Mouse (Mus musculus) midbrain, embryonic 10.5 days (tissue): ENCODE data around the gene Stom. TPM values are rescaled to one million over a fixed set of nuclear protein-coding genes. Genes with fewer than 3 reads are reported as not detected.

Experiments
- DNase-seq: peaks from one replicate; pipeline ENCODE4 v3.0.0-alpha.2; 2017; ENCODE audit warnings: low spot score
- H3K27ac ChIP-seq: fragments of 300-500 bp; sonication (generic); replicated peaks from 2 replicates; pipeline ENCODE4 v1.5.1; 2016; ENCODE audit warnings: mild to moderate bottlenecking
- H3K27me3 ChIP-seq: fragments of 300-500 bp; sonication (generic); 2 replicates; pipeline ENCODE4 v1.6.1; 2016; ENCODE audit warnings: low read depth, mild to moderate bottlenecking; ENCODE audit not compliant: poor library complexity, severe bottlenecking
- H3K36me3 ChIP-seq: fragments of 300-500 bp; sonication (generic); 2 replicates; pipeline ENCODE4 v1.6.1; 2016; ENCODE audit warnings: mild to moderate bottlenecking, moderate library complexity
- H3K4me1 ChIP-seq: fragments of 300-500 bp; sonication (generic); 2 replicates; pipeline ENCODE4 v1.6.1; 2016
- H3K4me3 ChIP-seq: fragments of 300-500 bp; sonication (generic); 2 replicates; pipeline ENCODE4 v1.5.1; 2016; ENCODE audit warnings: mild to moderate bottlenecking, moderate library complexity
- H3K9me3 ChIP-seq: fragments of 300-500 bp; sonication (generic); replicated peaks from 2 replicates; pipeline ENCODE4 v1.6.1; 2016; ENCODE audit warnings: mild to moderate bottlenecking
- WGBS: fragments of 180-500 bp; shearing (Covaris S2); methylation state at CpG from one replicate; pipeline ENCODE4 v1.1.7; 2016; 5-methylcytosine and 5-hydroxymethylcytosine counted together
- polyA plus RNA-seq: library from polyadenylated mRNA; unstranded; fragments of >200 nt; fragmentation: Nextera tagmentation; extraction: Ambion mirVana; gene quantifications from 2 replicates; pipeline ENCODE4 v1.2.1, GENCODE M21; 2016

The Stom gene
- 12.8 and 13.0 TPM in 2 replicates for polyA plus RNA-seq

GRCm38 (mm10) chr2:35336388-35337280 is at the start of gene Stom:
Gene Stom, minus strand, starts transcription at chr2:35336976.
- Histone ChIP-seq H3K27ac (peak within 1 kb of the TSS; percentile 83), H3K4me3 (peak within 1 kb of the TSS; percentile 72), H3K36me3 (no peaks in the 10 kb centered on the region), H3K4me1 (peaks cover 31% of the 10 kb centered on the region), H3K27me3 (peaks cover 20% of the 10 kb centered on the region), H3K9me3 (no peaks in the 10 kb centered on the region)
- DNase-seq = peak; percentile 99
- under 1% methylated on average over 45 of the region's 45 CpGs for WGBS

- 84% methylated on average over 9 of the region's 9 CpGs for WGBS
- no peak overlapping the region for H3K4me3 ChIP-seq
- H3K36me3 ChIP-seq = no peaks in the 10 kb centered on the region
- no peak overlapping the region for H3K27ac ChIP-seq
- H3K9me3 ChIP-seq = 0 out of 2 replicates have a peak, but pooled peaks cover 3% of the 10 kb centered on the region
- no peak for DNase-seq
- peaks cover 6% of the 10 kb centered on the region; the same call in 1 of the 2 replicates for H3K4me1 ChIP-seq
- no peaks in the 10 kb centered on the region for H3K27me3 ChIP-seq
Observed at GRCm38 (mm10) chr2:35385441-35385871, 48.7 kb upstream of the Stom start.

GRCm38 (mm10) chr2:35379306-35379705 is 42.5 kb upstream of the Stom start:
- H3K27ac ChIP-seq = no peak overlapping the region
- H3K4me1 ChIP-seq = no peaks in the 10 kb centered on the region
- H3K4me3 ChIP-seq = no peak overlapping the region
- H3K36me3 ChIP-seq = no peaks in the 10 kb centered on the region
- WGBS = 77% methylated on average over 9 of the region's 9 CpGs
- no peak for DNase-seq
- H3K27me3 ChIP-seq = no peaks in the 10 kb centered on the region
- H3K9me3 ChIP-seq = no peaks in the 10 kb centered on the region

- no peaks in the 10 kb centered on the region for H3K36me3 ChIP-seq
- no peak overlapping the region for H3K4me3 ChIP-seq
- DNase-seq = no peak
- H3K9me3 ChIP-seq = no peaks in the 10 kb centered on the region
- whole genome bisulfite sequencing = 82% methylated on average over 6 of the region's 6 CpGs
- no peak overlapping the region for H3K27ac ChIP-seq
- H3K4me1 ChIP-seq = no peaks in the 10 kb centered on the region
- H3K27me3 ChIP-seq = no peaks in the 10 kb centered on the region
Observed at GRCm38 (mm10) chr2:35377600-35377999, 40.8 kb upstream of the Stom start.

- WGBS = 8% methylated on average over 3 of the region's 3 CpGs
- peak; percentile 27 for DNase-seq
- H3K27ac ChIP-seq = no peak overlapping the region
- no peaks in the 10 kb centered on the region for H3K27me3 ChIP-seq
- H3K9me3 ChIP-seq = no peaks in the 10 kb centered on the region
- H3K36me3 ChIP-seq = no peaks in the 10 kb centered on the region
- H3K4me1 ChIP-seq = no peaks in the 10 kb centered on the region
- H3K4me3 ChIP-seq = no peak overlapping the region
Observed at GRCm38 (mm10) chr2:35373003-35373402, 36.2 kb upstream of the Stom start.

GRCm38 (mm10) chr2:35370686-35371085 is 33.9 kb upstream of the Stom start:
- H3K27ac ChIP-seq = no peak overlapping the region
- H3K9me3 ChIP-seq = no peaks in the 10 kb centered on the region
- no peaks in the 10 kb centered on the region for H3K36me3 ChIP-seq
- no peaks in the 10 kb centered on the region for H3K27me3 ChIP-seq
- no peak overlapping the region for H3K4me3 ChIP-seq
- no peak for DNase-seq
- H3K4me1 ChIP-seq = no peaks in the 10 kb centered on the region

GRCm38 (mm10) chr2:35367629-35368028 is 30.9 kb upstream of the Stom start, which contains the start of gene 4930568D16Rik:
Gene 4930568D16Rik, minus strand, starts transcription at chr2:35367729.
- WGBS = 84% methylated on average over 2 of the region's 2 CpGs
- H3K36me3 ChIP-seq = no peaks in the 10 kb centered on the region
- H3K27ac ChIP-seq = no peak within 1 kb of the TSS
- no peak for DNase-seq
- no peaks in the 10 kb centered on the region for H3K27me3 ChIP-seq
- no peak within 1 kb of the TSS for H3K4me3 ChIP-seq
- no peaks in the 10 kb centered on the region for H3K4me1 ChIP-seq
- no peaks in the 10 kb centered on the region for H3K9me3 ChIP-seq

GRCm38 (mm10) chr2:35349184-35349583 is 12.4 kb upstream of the Stom start:
- Histone ChIP-seq H3K36me3 (no peaks in the 10 kb centered on the region), H3K27ac (no peak overlapping the region), H3K4me1 (no peaks in the 10 kb centered on the region), H3K9me3 (no peaks in the 10 kb centered on the region), H3K27me3 (no peaks in the 10 kb centered on the region), H3K4me3 (no peak overlapping the region)
- no peak for DNase-seq
- 67% methylated on average over 5 of the region's 5 CpGs for WGBS

- Histone ChIP-seq H3K27me3 (no peaks in the 10 kb centered on the region), H3K27ac (no peak overlapping the region), H3K4me1 (no peaks in the 10 kb centered on the region), H3K4me3 (no peak overlapping the region), H3K36me3 (no peaks in the 10 kb centered on the region), H3K9me3 (no peaks in the 10 kb centered on the region)
- 72% methylated on average over 2 of the region's 2 CpGs for WGBS
- DNase-seq = no peak
Observed at GRCm38 (mm10) chr2:35345984-35346383, 9.2 kb upstream of the Stom start.

- 83% methylated on average over 3 of the region's 3 CpGs for WGBS
- Histone ChIP-seq H3K27me3 (no peaks in the 10 kb centered on the region), H3K9me3 (no peaks in the 10 kb centered on the region), H3K36me3 (no peaks in the 10 kb centered on the region), H3K27ac (no peak overlapping the region), H3K4me3 (no peak overlapping the region), H3K4me1 (no peaks in the 10 kb centered on the region)
- DNase-seq = no peak
Observed at GRCm38 (mm10) chr2:35342605-35343004, 5.8 kb upstream of the Stom start.

GRCm38 (mm10) chr2:35338707-35339106 is 1.9 kb upstream of the Stom start:
- Histone ChIP-seq H3K4me3 (no peak overlapping the region), H3K36me3 (no peaks in the 10 kb centered on the region), H3K9me3 (no peaks in the 10 kb centered on the region), H3K27ac (no peak overlapping the region), H3K27me3 (peaks cover 20% of the 10 kb centered on the region), H3K4me1 (peaks cover 31% of the 10 kb centered on the region)
- WGBS = 92% methylated on average over 6 of the region's 6 CpGs
- DNase-seq = no peak

GRCm38 (mm10) chr2:35338036-35338435 is 1.3 kb upstream of the Stom start:
- 87% methylated on average over 1 of the region's 1 CpGs for WGBS
- no peaks in the 10 kb centered on the region for H3K9me3 ChIP-seq
- no peak overlapping the region for H3K27ac ChIP-seq
- no peaks in the 10 kb centered on the region for H3K36me3 ChIP-seq
- H3K4me1 ChIP-seq = peaks cover 31% of the 10 kb centered on the region
- DNase-seq = no peak
- no peak overlapping the region for H3K4me3 ChIP-seq
- H3K27me3 ChIP-seq = peaks cover 20% of the 10 kb centered on the region

- no peaks in the 10 kb centered on the region for H3K36me3 ChIP-seq
- H3K27me3 ChIP-seq = peaks cover 20% of the 10 kb centered on the region
- peak overlapping the region; percentile 72 for H3K4me3 ChIP-seq
- peaks cover 31% of the 10 kb centered on the region for H3K4me1 ChIP-seq
- WGBS = 46% methylated on average over 10 of the region's 10 CpGs
- H3K27ac ChIP-seq = peak overlapping the region; percentile 83
- no peaks in the 10 kb centered on the region for H3K9me3 ChIP-seq
- no peak for DNase-seq
Observed at GRCm38 (mm10) chr2:35337419-35337818, 643 bp upstream of the Stom start.
